Mouse (Mus musculus) heart, postnatal 10 days (tissue): Measurements from ENCODE around the gene 1110051M20Rik. TPM values are rescaled to one million over a fixed set of nuclear protein-coding genes. Genes with fewer than 3 reads are reported as not detected.

Source experiments
- DNase-seq, 2 experiments: peaks; one replicate each; pipeline ENCODE4 v3.0.0; 2021
- intact Hi-C: fragments of 180-260 bp; cut with DNase I; formaldehyde crosslinking; loops from one replicate; pipeline ENCODE4 v1.15.1; 2025
- total RNA-seq, 2 experiments: library from RNA; stranded (reverse); gene quantifications; 2 replicates each; pipeline ENCODE4 v1.2.3; 2021

Gene 1110051M20Rik
- total RNA-seq, 2 experiments from 2014 or later, result 9.5 to 12.9 TPM

GRCm38 (mm10) chr2:91279372-91279755 is 165.1 kb downstream of the 1110051M20Rik start:
- DNase-seq, result no peak
- intact Hi-C loops, result no loop called here

GRCm38 (mm10) chr2:91278749-91279371 is 165.6 kb downstream of the 1110051M20Rik start:
- peak; percentile 64 to 75 for DNase-seq
- intact Hi-C loops, result no loop called here

- intact Hi-C loops, result no loop called here
- DNase-seq, result no peak
Measured at GRCm38 (mm10) chr2:91269687-91270133, 174.8 kb downstream of the 1110051M20Rik start.

- intact Hi-C loops, result no loop called here
- DNase-seq, result no peak
Measured at GRCm38 (mm10) chr2:91268706-91269105, 175.8 kb downstream of the 1110051M20Rik start.

GRCm38 (mm10) chr2:91268042-91268441 is 176.5 kb downstream of the 1110051M20Rik start:
- intact Hi-C loops, result no loop called here
- DNase-seq, result no peak

GRCm38 (mm10) chr2:91264711-91265681 is 179.5 kb downstream of the 1110051M20Rik start, which contains the start of gene Arfgap2:
Arfgap2 (plus strand) TSS chr2:91264974.
- intact Hi-C loops, result no loop called here

GRCm38 (mm10) chr2:91263692-91264660 is 180.5 kb downstream of the 1110051M20Rik start:
- no peak for DNase-seq
- intact Hi-C loops, result no loop called here

More at GRCm38 (mm10) chr2:91264711-91265681, 179.5 kb downstream of the 1110051M20Rik start, which contains the start of gene Arfgap2:
- peak; percentile 99 for DNase-seq

- peak; percentile 48 to 61 for DNase-seq
- intact Hi-C loops, result loop anchor here (5.0 kb wide), 1 partner anchor 142 kb away; the partner anchor contains the start of gene Mybpc3
Measured at GRCm38 (mm10) chr2:91259493-91259892, 185.0 kb downstream of the 1110051M20Rik start.

- DNase-seq, result no peak
- intact Hi-C loops, result loop anchor here (5.0 kb wide), 1 partner anchor 142 kb away; the partner anchor contains the start of gene Mybpc3
Measured at GRCm38 (mm10) chr2:91258830-91259229, 185.7 kb downstream of the 1110051M20Rik start.

- intact Hi-C loops, result loop anchor here (5.0 kb wide), 1 partner anchor 141 kb away; the partner anchor contains the start of gene Mybpc3
- peak in 1 of 2 experiments; percentile 26 for DNase-seq
Measured at GRCm38 (mm10) chr2:91258054-91258453, 186.4 kb downstream of the 1110051M20Rik start.

- intact Hi-C loops, result loop anchor here (5.0 kb wide), 1 partner anchor 140 kb away; the partner anchor contains the start of gene Mybpc3
- DNase-seq, result peak; percentile 55 to 57
Measured at GRCm38 (mm10) chr2:91257126-91257980, 187.2 kb downstream of the 1110051M20Rik start.

GRCm38 (mm10) chr2:91256256-91257125 is 188.0 kb downstream of the 1110051M20Rik start:
- intact Hi-C loops, result loop anchor here (5.0 kb wide), 1 partner anchor 139 kb away; the partner anchor contains the start of gene Mybpc3

GRCm38 (mm10) chr2:91255661-91256150 is 188.8 kb downstream of the 1110051M20Rik start, which contains the start of gene Pacsin3:
Pacsin3 (plus strand) TSS chr2:91255954.
- intact Hi-C loops, result loop anchor here (5.0 kb wide), 1 partner anchor 138 kb away; the partner anchor contains the start of gene Mybpc3
- DNase-seq, result peak; percentile 63 to 64

More at GRCm38 (mm10) chr2:91256256-91257125, 188.0 kb downstream of the 1110051M20Rik start:
- peak; percentile 78 to 79 for DNase-seq

GRCm38 (mm10) chr2:91254725-91255380 is 189.7 kb downstream of the 1110051M20Rik start:
- no peak for DNase-seq
- intact Hi-C loops, result loop anchor here (5.0 kb wide), 1 partner anchor 138 kb away; the partner anchor contains the start of gene Mybpc3

- DNase-seq, result no peak
- intact Hi-C loops, result no loop called here
Measured at GRCm38 (mm10) chr2:91252512-91252911, 192.0 kb downstream of the 1110051M20Rik start.

- no peak for DNase-seq
Measured at GRCm38 (mm10) chr2:91252001-91252400, 192.5 kb downstream of the 1110051M20Rik start.

GRCm38 (mm10) chr2:91248366-91248765 is 196.1 kb downstream of the 1110051M20Rik start:
- intact Hi-C loops, result no loop called here
- no peak for DNase-seq

More at GRCm38 (mm10) chr2:91252001-91252400, 192.5 kb downstream of the 1110051M20Rik start:
- intact Hi-C loops, result no loop called here
